Mouse (Mus musculus) frontal cortex, postnatal 14 days (tissue): Measurements from ENCODE around the gene Cfap99.

Experiments used
- DNase-seq, 2 experiments: peaks; one replicate each; pipeline ENCODE4 v3.0.0; 2022; ENCODE audit warnings: low spot score in 2 of 2

The Cfap99 gene

GRCm38 (mm10) chr5:34278058-34278457, 10.3 kb upstream of the Cfap99 start:
- no peak for DNase-seq

- no peak for DNase-seq
Measured at GRCm38 (mm10) chr5:34279214-34279613, 9.2 kb upstream of the Cfap99 start.

GRCm38 (mm10) chr5:34280976-34281375, 7.4 kb upstream of the Cfap99 start:
- DNase-seq: no peak

- no peak for DNase-seq
Measured at GRCm38 (mm10) chr5:34283355-34283754, 5.0 kb upstream of the Cfap99 start.

- no peak for DNase-seq
Measured at GRCm38 (mm10) chr5:34284156-34284750, 4.1 kb upstream of the Cfap99 start.

- DNase-seq: no peak
Measured at GRCm38 (mm10) chr5:34285285-34285684, 3.1 kb upstream of the Cfap99 start.

GRCm38 (mm10) chr5:34286516-34286915, 1.9 kb upstream of the Cfap99 start:
- DNase-seq: no peak

GRCm38 (mm10) chr5:34287001-34287837, 1.2 kb upstream of the Cfap99 start:
- DNase-seq: no peak

GRCm38 (mm10) chr5:34287838-34288145, 608 bp upstream of the Cfap99 start:
- DNase-seq: no peak

- no peak for DNase-seq
Measured at GRCm38 (mm10) chr5:34289286-34289685, 886 bp downstream of the Cfap99 start.

GRCm38 (mm10) chr5:34293363-34293762, 5.0 kb downstream of the Cfap99 start:
- DNase-seq: no peak

GRCm38 (mm10) chr5:34294696-34295095, 6.3 kb downstream of the Cfap99 start:
- DNase-seq: no peak

- no peak for DNase-seq
Measured at GRCm38 (mm10) chr5:34295141-34295540, 6.7 kb downstream of the Cfap99 start.

GRCm38 (mm10) chr5:34298061-34298460, 9.7 kb downstream of the Cfap99 start:
- DNase-seq: no peak

GRCm38 (mm10) chr5:34298937-34299535, 10.6 kb downstream of the Cfap99 start:
- no peak for DNase-seq

- DNase-seq: no peak
Measured at GRCm38 (mm10) chr5:34302377-34302776, 14.0 kb downstream of the Cfap99 start.

GRCm38 (mm10) chr5:34309016-34309415, 20.6 kb downstream of the Cfap99 start:
- DNase-seq: no peak

- no peak for DNase-seq
Measured at GRCm38 (mm10) chr5:34319491-34320034, 31.2 kb downstream of the Cfap99 start.

GRCm38 (mm10) chr5:34321236-34321635, 32.8 kb downstream of the Cfap99 start:
- DNase-seq: no peak

- no peak for DNase-seq
Measured at GRCm38 (mm10) chr5:34325286-34325685, 36.9 kb downstream of the Cfap99 start.

GRCm38 (mm10) chr5:34326249-34326691, 37.9 kb downstream of the Cfap99 start:
- DNase-seq: no peak

- no peak for DNase-seq
Measured at GRCm38 (mm10) chr5:34326875-34327576, 38.6 kb downstream of the Cfap99 start.
